Mouse (Mus musculus) heart, embryonic 11.5 days (tissue): ENCODE measurements around the gene Gm20708. TPM values are rescaled to one million over a fixed set of nuclear protein-coding genes. Genes with fewer than 3 reads are reported as not detected.
A peak's percentile ranks its signal among the peaks of the same experiment; 100 is the strongest.

ENCODE experiments used
- ATAC-seq: fragments of 200-750 bp; cut with Nextera tagmentation; replicated peaks from 2 replicates; pipeline ENCODE4 v1.8.0; 2017; ENCODE audit warnings: moderate library complexity; ENCODE audit not compliant: insufficient number of reproducible peaks, low FRiP score, low TSS enrichment
- H3K27ac ChIP-seq: fragments of 300-500 bp; sonication (generic); 2 replicates; pipeline ENCODE4 v1.5.1; 2014; ENCODE audit warnings: mild to moderate bottlenecking, low read depth, low read length
- H3K27me3 ChIP-seq: fragments of 300-500 bp; sonication (generic); 2 replicates; pipeline ENCODE4 v1.6.1; 2014; ENCODE audit warnings: mild to moderate bottlenecking, low read length, mixed read lengths; ENCODE audit not compliant: control insufficient read depth, insufficient read depth
- H3K36me3 ChIP-seq: fragments of 300-500 bp; sonication (generic); 2 replicates; pipeline ENCODE4 v1.6.1; 2014; ENCODE audit warnings: mild to moderate bottlenecking, low read length, moderate library complexity, mixed read lengths; ENCODE audit not compliant: control insufficient read depth, insufficient read depth
- H3K4me1 ChIP-seq: fragments of 300-500 bp; sonication (generic); 2 replicates; pipeline ENCODE4 v1.6.1; 2014; ENCODE audit warnings: low read length; ENCODE audit not compliant: control insufficient read depth, insufficient read depth
- H3K4me2 ChIP-seq: fragments of 300-500 bp; sonication (generic); 2 replicates; pipeline ENCODE4 v1.6.1; 2014; ENCODE audit warnings: mild to moderate bottlenecking, moderate library complexity
- H3K4me3 ChIP-seq: fragments of 300-500 bp; sonication (generic); 2 replicates; pipeline ENCODE4 v1.5.1; 2014; ENCODE audit warnings: low read depth, low read length
- H3K9ac ChIP-seq: fragments of 300-500 bp; sonication (generic); 2 replicates; pipeline ENCODE4 v1.6.1; 2014; ENCODE audit warnings: mild to moderate bottlenecking, low read depth, low read length, moderate library complexity
- H3K9me3 ChIP-seq: fragments of 300-500 bp; sonication (generic); replicated peaks from 2 replicates; pipeline ENCODE4 v1.6.1; 2016; ENCODE audit warnings: low read length; ENCODE audit not compliant: control insufficient read depth
- WGBS: fragments of 180-500 bp; shearing (Covaris S2); extraction: QIAGEN DNeasy Blood & Tissue Kit; methylation state at CpG from one replicate; pipeline ENCODE4 v1.1.7; 2014; ENCODE audit not compliant: insufficient replicate concordance; 5-methylcytosine and 5-hydroxymethylcytosine counted together
- polyA plus RNA-seq: library from polyadenylated mRNA; unstranded; fragments of >200 nt; fragmentation: Nextera tagmentation; extraction: Ambion mirVana; gene quantifications from 2 replicates; pipeline ENCODE4 v1.2.1, GENCODE M21; 2014

Gene Gm20708
- polyA plus RNA-seq: 0.34 and 0.62 TPM in 2 replicates

- peak; percentile 65 for ATAC-seq
- peak within 1 kb of the TSS; percentile 82 for H3K9ac ChIP-seq
- H3K9me3 ChIP-seq: no peaks in the 10 kb centered on the region
- H3K27ac ChIP-seq: peak within 1 kb of the TSS; percentile 57
- under 1% methylated on average over 67 of the region's 75 CpGs for WGBS
- peak within 1 kb of the TSS; percentile 83 for H3K4me3 ChIP-seq
- peaks cover 3% of the 10 kb centered on the region; the same call in 1 of the 2 replicates for H3K27me3 ChIP-seq
- H3K36me3 ChIP-seq: peaks cover 15% of the 10 kb centered on the region
- peaks cover 11% of the 10 kb centered on the region for H3K4me1 ChIP-seq
- H3K4me2 ChIP-seq: peak within 1 kb of the TSS; percentile 83
Measured at GRCm38 (mm10) chr11:117809407-117810311, at the start of gene Gm20708, which contains the start of gene Syngr2. Gene Gm20708, plus strand, starts transcription at chr11:117809668. Gene Syngr2, plus strand, starts transcription at chr11:117809668.

- Histone ChIP-seq H3K27me3 (no peaks in the 10 kb centered on the region), H3K4me1 (no peaks in the 10 kb centered on the region), H3K9me3 (no peaks in the 10 kb centered on the region), H3K36me3 (peaks cover 40% of the 10 kb centered on the region), H3K4me2 (no peak overlapping the region), H3K27ac (no peak overlapping the region; the same call in 1 of the 2 replicates), H3K9ac (no peak overlapping the region), H3K4me3 (no peak overlapping the region)
- ATAC-seq: no peak
- WGBS: 91% methylated on average over 26 of the region's 26 CpGs
Measured at GRCm38 (mm10) chr11:117760374-117761119, 48.9 kb upstream of the Gm20708 start.

- H3K36me3 ChIP-seq: peaks cover 37% of the 10 kb centered on the region
- H3K27me3 ChIP-seq: no peaks in the 10 kb centered on the region
- H3K9ac ChIP-seq: no peak overlapping the region
- H3K4me1 ChIP-seq: peaks cover 5% of the 10 kb centered on the region; the same call in 1 of the 2 replicates
- ATAC-seq: no peak
- no peak overlapping the region for H3K27ac ChIP-seq
- WGBS: 89% methylated on average over 13 of the region's 13 CpGs
- H3K4me2 ChIP-seq: no peak overlapping the region
- no peaks in the 10 kb centered on the region for H3K9me3 ChIP-seq
- H3K4me3 ChIP-seq: no peak overlapping the region
Measured at GRCm38 (mm10) chr11:117761801-117762200, 47.7 kb upstream of the Gm20708 start.

GRCm38 (mm10) chr11:117762246-117762645 lies 47.2 kb upstream of the Gm20708 start:
- no peaks in the 10 kb centered on the region for H3K27me3 ChIP-seq
- no peak overlapping the region for H3K9ac ChIP-seq
- H3K27ac ChIP-seq: no peak overlapping the region
- ATAC-seq: no peak
- peaks cover 5% of the 10 kb centered on the region; the same call in 1 of the 2 replicates for H3K4me1 ChIP-seq
- H3K36me3 ChIP-seq: peaks cover 37% of the 10 kb centered on the region
- no peaks in the 10 kb centered on the region for H3K9me3 ChIP-seq
- no peak overlapping the region for H3K4me2 ChIP-seq
- H3K4me3 ChIP-seq: no peak overlapping the region
- WGBS: 55% methylated on average over 12 of the region's 12 CpGs

- Histone ChIP-seq H3K4me2 (no peak overlapping the region), H3K4me3 (no peak overlapping the region), H3K9me3 (no peaks in the 10 kb centered on the region), H3K36me3 (peaks cover 28% of the 10 kb centered on the region), H3K27me3 (no peaks in the 10 kb centered on the region), H3K4me1 (peaks cover 5% of the 10 kb centered on the region; the same call in 1 of the 2 replicates), H3K9ac (no peak overlapping the region), H3K27ac (no peak overlapping the region)
- 87% methylated on average over 9 of the region's 9 CpGs for WGBS
- ATAC-seq: no peak
Measured at GRCm38 (mm10) chr11:117764319-117764718, 45.1 kb upstream of the Gm20708 start.

GRCm38 (mm10) chr11:117765361-117765760 lies 44.1 kb upstream of the Gm20708 start:
- no peak overlapping the region for H3K4me3 ChIP-seq
- 78% methylated on average over 5 of the region's 5 CpGs for WGBS
- H3K9me3 ChIP-seq: no peaks in the 10 kb centered on the region
- 0 out of 2 replicates have a peak, but pooled peaks have one; percentile 2 for ATAC-seq
- H3K4me2 ChIP-seq: no peak overlapping the region
- peaks cover 19% of the 10 kb centered on the region for H3K36me3 ChIP-seq
- no peak overlapping the region for H3K27ac ChIP-seq
- no peak overlapping the region for H3K9ac ChIP-seq
- H3K4me1 ChIP-seq: peaks cover 5% of the 10 kb centered on the region; the same call in 1 of the 2 replicates
- H3K27me3 ChIP-seq: no peaks in the 10 kb centered on the region

- Histone ChIP-seq H3K27me3 (no peaks in the 10 kb centered on the region), H3K27ac (no peak overlapping the region), H3K4me3 (no peak overlapping the region), H3K4me1 (peaks cover 5% of the 10 kb centered on the region; the same call in 1 of the 2 replicates), H3K9me3 (no peaks in the 10 kb centered on the region), H3K4me2 (no peak overlapping the region), H3K36me3 (peaks cover 16% of the 10 kb centered on the region), H3K9ac (no peak overlapping the region)
- ATAC-seq: no peak
- 69% methylated on average over 3 of the region's 3 CpGs for WGBS
Measured at GRCm38 (mm10) chr11:117766275-117766674, 43.2 kb upstream of the Gm20708 start.
